Mouse (Mus musculus) v-Abl transformed pro-B cells (cell line): ENCODE results near the gene Dock10.

Experiments
- in situ Hi-C, 2 experiments: fragments of 400-800 bp; cut with MboI; formaldehyde crosslinking; loops; one replicate each; pipeline ENCODE4 v1.15.1; 2025; ENCODE audit not compliant: unreplicated experiment in 2 of 2

Dock10 gene

DNA sequence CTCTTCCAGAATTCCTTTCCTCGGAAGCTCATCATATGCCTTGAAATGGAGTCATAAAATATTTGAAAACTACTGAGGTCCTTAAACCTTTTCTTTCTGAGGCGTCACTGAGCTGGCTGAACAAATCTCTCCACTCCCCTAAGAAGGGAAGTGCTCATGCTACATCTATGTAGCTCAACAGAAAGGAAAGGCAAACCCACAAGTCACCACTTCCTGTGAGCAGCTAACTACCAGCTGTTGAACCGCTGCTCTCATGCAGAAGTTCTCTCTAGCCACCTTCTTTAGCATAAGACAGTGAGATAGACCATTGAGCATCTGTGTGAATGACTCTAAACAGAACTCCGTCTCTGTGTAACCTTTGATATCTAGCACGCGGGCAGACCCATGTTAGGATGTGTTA is 93.2 kb downstream of the Dock10 start:
- in situ Hi-C loops, result loop anchor here (5.0 to 10.0 kb wide), 3 partner anchors 42 to 57 kb away; no protein-coding TSS in a partner anchor

- in situ Hi-C loops, result loop anchor here in 1 of 2 experiments (10.0 kb wide), 1 partner anchor 47 kb away; no protein-coding TSS in a partner anchor
Observed at GRCm38 (mm10) chr1:80661506-80662402, 96.6 kb downstream of the Dock10 start.

DNA sequence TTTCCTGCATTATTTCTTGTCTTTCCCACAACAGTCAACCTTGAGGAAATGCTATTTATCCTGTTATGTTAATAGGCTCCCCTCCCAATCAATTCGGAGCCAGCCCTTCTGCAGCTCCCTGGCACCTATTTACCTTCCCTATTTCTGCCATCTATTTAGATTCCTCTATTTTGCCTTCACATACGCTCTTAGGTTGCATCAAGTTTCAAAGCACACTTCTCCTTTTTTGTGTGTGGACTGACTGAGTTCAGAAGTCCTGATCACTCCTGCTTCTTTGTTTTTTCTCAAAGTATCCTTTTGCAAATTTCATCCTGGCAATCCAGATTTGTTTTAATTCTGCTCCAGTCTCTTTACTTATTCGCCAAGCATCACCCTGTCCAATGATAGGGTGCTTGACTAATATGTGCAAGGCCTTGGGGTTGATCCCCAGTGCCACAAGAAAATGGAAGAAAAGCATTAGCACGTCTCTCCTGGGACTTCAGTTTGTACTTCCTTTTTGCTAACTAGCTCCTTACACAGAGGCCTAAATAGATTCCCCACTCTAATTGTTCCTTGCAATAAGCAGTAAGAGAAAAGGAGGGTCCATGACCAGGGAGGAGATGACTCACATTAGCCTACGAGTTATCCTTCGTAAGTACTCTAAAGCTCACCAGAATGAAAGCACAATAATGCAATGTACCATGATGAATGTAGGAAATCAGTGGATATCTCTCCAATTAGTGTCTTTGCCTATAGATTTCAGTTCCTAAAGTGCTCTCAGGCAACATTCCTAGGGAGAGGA is 98.7 kb downstream of the Dock10 start:
- in situ Hi-C loops, result loop anchor here in 1 of 2 experiments (10.0 kb wide), 1 partner anchor 45 kb away; no protein-coding TSS in a partner anchor

DNA sequence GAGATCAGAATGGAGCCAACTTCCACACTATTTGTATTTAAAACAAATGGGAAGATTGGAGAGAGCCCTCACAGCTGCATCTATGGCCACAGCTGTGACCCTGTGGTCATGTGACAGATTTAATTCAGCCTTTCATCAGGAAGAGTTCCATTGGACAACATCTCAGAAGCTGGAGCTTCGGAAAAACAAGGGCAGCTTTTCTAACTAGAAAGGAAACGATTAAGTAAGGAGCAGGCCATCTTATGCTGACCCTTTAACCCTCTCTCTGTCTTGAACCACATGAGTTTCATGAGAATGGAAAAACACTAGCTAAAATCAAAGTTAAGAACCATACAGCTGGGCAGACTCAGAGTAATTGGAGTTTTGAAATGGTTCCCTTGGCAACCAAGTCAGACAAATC is 101.9 kb downstream of the Dock10 start:
- in situ Hi-C loops, result no loop called here

GRCm38 (mm10) chr1:80655854-80656253 is 102.5 kb downstream of the Dock10 start:
- in situ Hi-C loops, result no loop called here

DNA sequence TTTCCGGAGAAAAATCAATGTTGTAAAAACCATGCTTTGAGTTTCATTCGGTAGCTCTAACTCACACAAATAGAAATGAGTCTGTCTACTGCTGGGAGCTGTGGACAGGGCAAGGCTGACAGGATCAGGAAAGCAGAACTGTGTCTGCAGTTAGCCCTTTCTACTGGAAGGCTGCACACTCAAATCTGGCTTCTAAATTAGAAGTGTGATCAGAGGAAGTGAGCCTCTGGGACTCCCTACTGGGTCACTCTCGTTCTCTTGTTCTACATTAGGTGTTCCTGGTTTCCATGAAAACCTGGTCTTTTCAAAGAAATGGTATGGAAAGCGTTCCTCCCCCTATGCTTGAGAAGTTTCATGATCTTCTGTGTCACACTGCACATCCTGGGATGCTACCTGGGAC is 103.1 kb downstream of the Dock10 start:
- in situ Hi-C loops, result no loop called here

DNA sequence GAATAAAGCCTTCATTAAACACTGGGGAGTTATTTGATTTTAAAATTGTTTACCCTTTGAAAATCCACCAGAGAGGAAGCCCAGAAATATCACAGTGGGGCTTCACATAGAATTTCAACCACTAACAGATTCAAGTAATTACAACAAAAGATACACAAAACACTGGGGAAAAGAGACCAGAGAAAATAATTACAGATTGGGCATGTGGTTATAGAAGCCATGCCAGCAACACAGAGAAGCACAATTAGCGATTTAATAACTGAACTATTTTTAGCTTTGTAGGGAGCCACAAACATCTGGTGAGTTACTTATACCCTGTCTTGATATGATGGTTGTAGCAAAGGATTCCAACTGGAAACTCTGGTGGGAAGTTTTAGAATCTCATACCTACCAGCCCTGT is 104.2 kb downstream of the Dock10 start:
- in situ Hi-C loops, result no loop called here

DNA sequence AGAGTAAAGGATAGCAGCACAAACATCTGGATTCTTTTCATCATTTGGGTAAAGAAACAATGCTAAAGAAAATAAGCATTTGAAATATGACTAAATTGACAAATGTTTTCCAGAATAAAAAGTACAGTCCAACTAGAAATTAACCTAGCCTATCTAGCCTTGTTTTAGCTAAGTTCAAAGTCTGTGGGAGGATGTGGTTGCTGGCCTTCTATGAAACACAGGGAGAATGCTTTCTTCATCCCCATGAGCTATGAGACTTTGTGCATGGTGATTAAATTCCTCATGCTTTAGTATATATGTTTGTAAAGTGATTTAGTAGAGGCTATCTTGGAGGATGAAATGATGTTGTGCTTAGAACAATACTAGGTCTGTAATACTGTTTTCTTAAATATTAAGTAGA is 105.5 kb downstream of the Dock10 start:
- in situ Hi-C loops, result no loop called here

DNA sequence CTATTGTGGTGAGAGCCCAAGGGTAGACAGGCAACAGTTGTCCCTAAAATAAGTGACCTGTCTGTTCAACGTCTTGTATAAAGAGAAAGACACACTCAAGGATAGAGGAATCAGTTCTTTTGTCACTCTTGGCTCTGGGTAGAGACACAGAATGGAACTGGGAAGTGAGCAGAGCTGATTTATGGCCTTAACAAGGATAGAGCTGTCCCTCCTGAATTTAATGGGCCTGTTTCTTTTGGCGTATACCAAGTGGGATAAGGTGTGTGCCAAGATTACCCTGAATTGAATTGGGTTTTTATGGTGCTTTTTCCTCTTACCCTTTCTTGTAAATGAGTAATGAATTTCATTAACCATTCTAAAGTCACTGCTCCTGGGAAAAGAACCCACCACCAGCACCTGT is 106.2 kb downstream of the Dock10 start:
- in situ Hi-C loops, result no loop called here

- in situ Hi-C loops, result no loop called here
Observed at GRCm38 (mm10) chr1:80646602-80647001, 111.7 kb downstream of the Dock10 start.

- in situ Hi-C loops, result no loop called here
Observed at GRCm38 (mm10) chr1:80643866-80644451, 114.4 kb downstream of the Dock10 start.

- in situ Hi-C loops, result no loop called here
Observed at GRCm38 (mm10) chr1:80641832-80642231, 116.5 kb downstream of the Dock10 start.

GRCm38 (mm10) chr1:80641288-80641687 is 117.0 kb downstream of the Dock10 start:
- in situ Hi-C loops, result no loop called here

GRCm38 (mm10) chr1:80639553-80639952 is 118.8 kb downstream of the Dock10 start:
- in situ Hi-C loops, result no loop called here

GRCm38 (mm10) chr1:80637214-80637705 is 121.1 kb downstream of the Dock10 start:
- in situ Hi-C loops, result no loop called here

GRCm38 (mm10) chr1:80635825-80636224 is 122.5 kb downstream of the Dock10 start:
- in situ Hi-C loops, result no loop called here

DNA sequence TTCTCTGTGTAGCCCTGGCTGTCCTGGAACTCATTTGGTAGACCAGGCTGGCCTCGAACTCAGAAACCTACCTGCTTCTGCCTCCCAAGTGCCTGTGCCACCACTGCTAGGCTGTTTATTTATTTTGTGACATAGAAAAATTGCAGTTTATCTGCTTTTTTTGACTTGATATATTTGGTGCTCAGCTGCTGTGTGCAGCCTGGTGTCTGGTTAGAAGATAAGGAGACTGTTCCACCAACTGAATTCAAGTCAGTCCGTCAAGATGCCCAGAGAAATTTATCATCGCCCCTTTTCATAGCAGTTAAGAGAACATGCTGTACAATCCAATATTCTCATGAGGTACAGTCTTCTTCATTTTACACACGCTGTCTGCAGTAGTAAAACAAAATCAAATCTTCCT is 124.8 kb downstream of the Dock10 start:
- in situ Hi-C loops, result no loop called here

DNA sequence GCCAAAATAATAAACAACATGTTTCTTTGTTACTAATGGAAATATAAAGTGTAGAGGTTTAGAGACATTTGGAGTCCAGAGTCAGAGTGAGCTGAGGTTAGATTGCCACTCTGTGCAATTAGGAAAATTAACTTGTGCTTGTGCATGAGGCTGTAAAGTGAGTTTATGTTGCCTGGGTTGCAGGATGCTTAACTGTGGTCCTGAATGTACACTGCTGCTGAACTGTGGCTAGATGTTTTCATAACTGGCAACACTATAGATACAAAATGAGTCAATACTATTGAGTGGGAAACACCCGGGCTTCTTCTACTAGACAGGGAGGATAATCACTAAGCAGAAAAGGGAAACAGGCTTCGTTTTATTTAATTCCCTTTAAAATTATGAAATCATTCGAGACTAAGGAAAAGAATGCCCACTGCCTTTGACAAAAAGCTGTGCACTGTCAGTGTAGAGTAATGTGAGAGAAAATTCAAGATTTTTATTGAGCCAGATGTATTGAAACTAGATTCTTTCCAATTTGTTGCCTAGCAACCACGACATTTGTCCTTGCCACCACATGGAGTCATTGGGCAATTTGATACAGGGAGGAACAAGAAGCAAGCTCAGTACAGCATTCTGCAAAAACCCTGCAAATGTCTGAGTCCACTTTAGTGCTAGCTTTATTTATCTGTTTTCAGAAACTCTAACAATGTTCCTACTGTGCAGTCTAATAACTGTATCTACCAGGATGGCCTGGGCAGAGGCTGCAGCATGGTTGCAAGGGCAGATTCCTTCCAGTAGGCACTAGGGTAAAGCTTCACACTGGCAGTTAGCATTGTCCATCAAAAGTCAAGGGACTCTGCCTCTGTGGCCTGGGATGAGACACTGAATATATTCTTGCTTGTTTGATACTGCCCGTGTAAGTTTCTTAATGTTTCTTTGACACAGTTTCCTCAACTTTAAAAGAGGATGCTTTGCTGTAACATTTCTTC is 127.9 kb downstream of the Dock10 start:
- in situ Hi-C loops, result no loop called here

GRCm38 (mm10) chr1:80628054-80628453 is 130.3 kb downstream of the Dock10 start:
- in situ Hi-C loops, result no loop called here

GRCm38 (mm10) chr1:80626800-80627199 is 131.5 kb downstream of the Dock10 start:
- in situ Hi-C loops, result no loop called here
